Mouse (Mus musculus) heart, adult 2 months (tissue): ENCODE results near the gene Fgd2.

Experiments used
- CTCF ChIP-seq: fragments of 200-600 bp; IDR thresholded peaks from 2 replicates; pipeline ENCODE4 v1.8.1; 2022; ENCODE audit warnings: antibody characterized with exemption, mild to moderate bottlenecking, moderate library complexity
- EP300 ChIP-seq: fragments of 200-500 bp; IDR thresholded peaks from 2 replicates; pipeline ENCODE4 v1.6.1; 2011; ENCODE audit warnings: low read depth, low read length, control low read depth; ENCODE audit not compliant: insufficient read depth
- POLR2A ChIP-seq: fragments of 200-500 bp; IDR thresholded peaks from 2 replicates; pipeline ENCODE4 v1.6.1; 2011; ENCODE audit warnings: mild to moderate bottlenecking, low read depth, low read length, control low read depth; ENCODE audit not compliant: insufficient read depth

DNA sequence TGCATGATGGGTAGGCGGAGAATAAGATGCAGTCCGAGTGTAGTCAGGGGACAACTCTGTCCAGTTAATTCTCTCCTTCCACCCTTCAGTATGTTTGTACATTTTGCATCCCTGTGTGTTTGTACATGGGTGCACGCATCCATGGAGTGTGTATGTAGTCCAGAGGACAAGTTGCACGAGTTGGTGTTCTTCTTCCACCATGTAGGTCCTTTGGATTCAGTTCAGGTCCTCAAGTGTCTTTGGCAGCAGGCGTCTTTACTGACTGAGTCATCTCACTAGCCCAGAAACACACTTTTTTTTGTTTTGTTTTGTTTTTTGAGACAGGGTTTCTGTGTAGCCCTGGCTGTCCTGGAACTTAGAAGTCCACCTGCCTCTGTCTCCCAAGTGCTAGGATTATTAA is 17.5 kb upstream of the Fgd2 start:
- no peak for TF ChIP-seq CTCF
- TF ChIP-seq POLR2A: peak; percentile 27; the same call in 1 of the 2 replicates
- no peak for TF ChIP-seq EP300
